Mouse (Mus musculus) spleen, adult 2 months (tissue): ENCODE data around the gene Ptgis.

Experiments used
- CTCF ChIP-seq: fragments of 200-500 bp; IDR thresholded peaks from 2 replicates; pipeline ENCODE4 v1.5.1; 2011; ENCODE audit warnings: mild to moderate bottlenecking, inconsistent platforms; ENCODE audit not compliant: insufficient read depth, insufficient read length, insufficient replicate concordance; ENCODE audit errors: extremely low read depth
- POLR2A ChIP-seq: fragments of 200-500 bp; IDR thresholded peaks from 2 replicates; pipeline ENCODE4 v1.6.1; 2011; ENCODE audit warnings: low read depth, low read length, inconsistent platforms

DNA sequence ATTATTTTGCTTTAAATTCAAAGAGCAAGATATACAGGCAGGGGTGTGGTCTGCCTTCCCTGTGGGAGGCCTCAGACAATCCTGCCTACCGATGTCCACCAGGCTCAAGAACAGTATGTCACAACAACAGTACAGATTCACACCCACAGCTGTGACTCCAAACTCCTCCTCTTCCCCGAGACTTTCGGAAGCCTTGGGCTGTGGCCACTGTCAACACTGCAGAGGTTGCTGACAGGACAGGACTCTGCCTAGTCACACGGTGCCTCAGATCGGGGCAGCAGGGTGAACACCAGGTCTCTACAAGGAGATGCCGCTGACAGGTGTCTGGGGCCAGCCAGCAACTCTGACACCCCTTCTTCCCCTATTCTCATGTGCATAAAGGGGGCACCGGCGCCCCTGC, 92.7 kb downstream of the Ptgis start:
- TF ChIP-seq CTCF (no peak), POLR2A (no peak)
